Mouse (Mus musculus) neural tube, embryonic 14.5 days (tissue): ENCODE data around the gene Znfx1. TPM values are rescaled to one million over a fixed set of nuclear protein-coding genes. Genes with fewer than 3 reads are reported as not detected.

ENCODE experiments used
- ATAC-seq: fragments of 200-750 bp; cut with Nextera tagmentation; 2 replicates; pipeline ENCODE4 v1.8.0; 2017; ENCODE audit warnings: low read depth, mild to moderate bottlenecking, moderate TSS enrichment, moderate library complexity
- H3K27ac ChIP-seq: fragments of 300-500 bp; sonication (generic); 2 replicates; pipeline ENCODE4 v1.5.1; 2014; ENCODE audit warnings: low read depth, mild to moderate bottlenecking, control low read depth, low read length, moderate library complexity, mixed read lengths
- H3K27me3 ChIP-seq: fragments of 300-500 bp; sonication (generic); 2 replicates; pipeline ENCODE4 v1.6.1; 2014; ENCODE audit warnings: low read length; ENCODE audit not compliant: control insufficient read depth, insufficient read depth
- H3K36me3 ChIP-seq: fragments of 300-500 bp; sonication (generic); 2 replicates; pipeline ENCODE4 v1.6.1; 2014; ENCODE audit warnings: low read length, mixed read lengths; ENCODE audit not compliant: control insufficient read depth, insufficient read depth
- H3K4me1 ChIP-seq: fragments of 300-500 bp; sonication (generic); 2 replicates; pipeline ENCODE4 v1.6.1; 2014; ENCODE audit warnings: low read length; ENCODE audit not compliant: control insufficient read depth, insufficient read depth
- H3K4me2 ChIP-seq: fragments of 300-500 bp; sonication (generic); 2 replicates; pipeline ENCODE4 v1.6.1; 2014; ENCODE audit warnings: mild to moderate bottlenecking, low read depth, low read length, control low read depth
- H3K4me3 ChIP-seq: fragments of 300-500 bp; sonication (generic); 2 replicates; pipeline ENCODE4 v1.5.1; 2014; ENCODE audit warnings: low read depth, low read length, control low read depth, mixed read lengths
- H3K9ac ChIP-seq: fragments of 300-500 bp; sonication (generic); replicated peaks from 2 replicates; pipeline ENCODE4 v1.6.1; 2014; ENCODE audit warnings: low read depth, mild to moderate bottlenecking, control low read depth, low read length, mixed read lengths
- H3K9me3 ChIP-seq: fragments of 300-500 bp; sonication (generic); 2 replicates; pipeline ENCODE4 v1.6.1; 2016; ENCODE audit warnings: low read length; ENCODE audit not compliant: control insufficient read depth
- WGBS: fragments of 180-500 bp; shearing (Covaris S2); extraction: QIAGEN DNeasy Blood & Tissue Kit; methylation state at CpG from one replicate; pipeline ENCODE4 v1.1.7; 2014; 5-methylcytosine and 5-hydroxymethylcytosine counted together
- polyA plus RNA-seq: library from polyadenylated mRNA; unstranded; fragments of >200 nt; fragmentation: Nextera tagmentation; extraction: Ambion mirVana; gene quantifications from 2 replicates; pipeline ENCODE4 v1.2.1, GENCODE M21; 2014

The Znfx1 gene
- polyA plus RNA-seq, 1 experiment from 2014 or later: 8.3 TPM

DNA sequence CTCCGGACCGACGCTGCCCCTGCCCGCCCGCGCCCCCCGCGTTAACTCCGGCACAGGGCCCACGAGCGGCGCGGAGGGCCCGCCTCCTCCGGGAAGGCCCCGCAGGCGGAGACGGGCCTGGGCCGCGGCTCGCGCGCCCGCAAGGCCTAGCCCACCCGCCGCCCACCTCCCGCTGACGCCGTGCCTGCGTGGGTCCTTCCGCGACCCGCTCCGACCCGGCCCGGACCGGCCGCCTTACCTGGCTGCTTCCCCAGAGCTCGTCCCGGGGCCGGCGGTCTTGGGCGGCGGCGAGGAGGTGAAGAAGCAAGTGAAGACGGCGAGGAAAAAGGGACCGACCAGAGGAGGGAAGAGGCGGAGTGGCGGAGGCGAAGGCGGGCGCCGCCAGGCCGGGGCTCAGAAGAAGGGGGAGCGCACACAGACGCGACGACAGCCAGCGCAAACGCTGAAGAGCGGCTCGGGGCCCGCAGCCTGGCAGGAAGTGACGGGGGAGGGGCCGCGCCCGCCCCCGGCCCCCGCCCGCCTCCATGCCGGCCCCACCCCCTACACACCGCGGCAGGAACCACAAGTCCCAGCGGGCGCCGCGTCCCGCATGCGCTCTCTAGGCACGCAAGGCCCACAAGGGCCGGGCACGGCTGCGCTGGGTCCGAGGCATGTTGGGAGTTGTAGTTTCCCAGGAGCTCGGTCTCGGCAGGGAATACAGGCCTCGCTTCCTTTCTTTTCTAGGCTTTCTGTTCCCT lies 66.9 kb downstream of the Znfx1 start, which contains the start of gene Stau1:
TSS of gene Stau1 (minus strand) at position 504 of the 737 bp plus-strand sequence.
- Histone ChIP-seq H3K4me1 (peaks cover 32% of the 10 kb centered on the region), H3K36me3 (no peaks in the 10 kb centered on the region), H3K4me2 (peak within 1 kb of the TSS; percentile 82), H3K9me3 (no peaks in the 10 kb centered on the region), H3K27me3 (no peaks in the 10 kb centered on the region), H3K9ac (peak within 1 kb of the TSS; percentile 98), H3K4me3 (peak within 1 kb of the TSS; percentile 96), H3K27ac (peak within 1 kb of the TSS; percentile 98)
- peak; percentile 99 for ATAC-seq
- WGBS: under 1% methylated on average over 68 of the region's 88 CpGs

DNA sequence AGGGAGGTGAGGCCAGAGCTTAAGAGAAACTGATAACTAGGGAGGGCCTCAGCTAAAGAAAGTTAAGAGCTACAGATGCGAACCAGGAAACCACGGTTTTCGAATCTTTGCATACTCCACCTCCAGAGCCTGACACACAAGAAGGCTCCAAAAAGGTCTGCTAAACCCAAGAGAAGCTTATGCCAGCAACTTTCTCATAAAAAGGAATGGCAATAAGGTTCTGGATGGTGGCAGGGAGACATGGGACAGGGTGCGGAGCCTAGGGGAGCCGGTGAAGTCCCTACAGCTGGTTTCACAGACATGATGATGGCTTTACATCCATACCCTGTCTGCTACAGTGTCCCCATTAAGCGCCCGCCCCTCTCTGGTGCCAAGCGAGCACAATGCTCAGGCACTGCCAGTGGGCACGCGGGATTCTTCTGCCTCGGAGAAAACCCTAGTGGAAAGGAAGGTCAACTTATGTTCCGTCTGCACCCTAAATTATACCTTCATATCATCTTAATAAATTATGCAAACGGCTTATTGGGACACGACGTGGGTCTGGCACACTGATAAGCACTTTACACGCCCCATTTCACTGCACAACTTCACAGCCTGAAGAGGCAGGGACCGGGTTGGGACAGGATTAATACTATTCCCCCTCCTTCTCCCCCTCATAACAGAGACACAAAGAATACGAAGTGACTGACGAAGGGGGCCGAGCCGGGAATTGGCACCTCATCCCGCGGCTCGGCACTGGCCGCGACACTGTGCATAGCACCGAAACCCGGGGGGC lies 67.6 kb downstream of the Znfx1 start:
- Histone ChIP-seq H3K27ac (peak overlapping the region; percentile 98), H3K4me2 (peak overlapping the region; percentile 82), H3K9me3 (no peaks in the 10 kb centered on the region), H3K9ac (peak overlapping the region; percentile 98), H3K4me3 (peak overlapping the region; percentile 96), H3K4me1 (peaks cover 32% of the 10 kb centered on the region), H3K27me3 (no peaks in the 10 kb centered on the region), H3K36me3 (no peaks in the 10 kb centered on the region)
- 4% methylated on average over 28 of the region's 28 CpGs for WGBS
- ATAC-seq: peak; percentile 36

DNA sequence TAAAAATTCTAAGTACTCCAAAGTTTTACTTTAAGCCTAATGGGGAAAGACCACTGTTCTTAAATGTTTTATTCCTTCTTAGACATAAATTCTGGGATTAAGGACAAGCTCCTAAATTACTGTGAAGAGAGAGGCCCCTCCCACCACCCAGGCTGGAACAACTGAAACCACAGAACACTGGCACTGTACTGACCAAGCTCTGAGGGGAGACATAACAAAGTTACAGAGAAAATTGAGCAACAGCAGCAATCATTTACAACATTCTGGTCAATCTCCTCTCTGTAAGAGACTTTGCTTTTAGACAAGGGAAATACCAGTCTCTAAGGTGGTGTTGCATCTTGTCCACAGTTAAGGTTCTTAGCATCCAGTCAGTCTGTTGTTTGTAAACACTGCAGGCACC lies 70.9 kb downstream of the Znfx1 start:
- no peak overlapping the region for H3K27ac ChIP-seq
- no peak overlapping the region for H3K9ac ChIP-seq
- ATAC-seq: no peak
- no peak overlapping the region for H3K4me2 ChIP-seq
- no peaks in the 10 kb centered on the region for H3K36me3 ChIP-seq
- no peaks in the 10 kb centered on the region for H3K27me3 ChIP-seq
- H3K9me3 ChIP-seq: no peaks in the 10 kb centered on the region
- no peak overlapping the region for H3K4me3 ChIP-seq
- peaks cover 32% of the 10 kb centered on the region for H3K4me1 ChIP-seq

DNA sequence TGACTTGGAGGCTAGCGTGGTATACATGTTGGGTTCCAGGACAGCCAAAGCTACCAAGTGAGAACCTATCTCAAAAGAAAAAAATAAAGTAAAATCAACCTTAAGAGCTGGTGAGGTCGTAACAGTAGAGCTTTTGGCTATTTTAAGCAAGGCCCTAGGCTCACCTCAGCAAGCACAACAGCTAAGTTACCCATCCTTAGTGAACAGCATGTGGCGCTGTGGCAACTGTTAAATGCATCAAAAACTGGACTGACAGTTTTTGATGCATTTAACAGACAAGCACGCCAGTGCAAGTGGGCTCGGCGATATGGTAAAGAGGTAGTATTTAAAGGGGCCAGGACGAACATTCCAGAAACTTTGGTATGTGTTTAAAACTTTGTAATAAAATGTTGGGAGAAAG lies 72.0 kb downstream of the Znfx1 start:
- ATAC-seq: no peak
- H3K27ac ChIP-seq: no peak overlapping the region
- no peaks in the 10 kb centered on the region for H3K36me3 ChIP-seq
- H3K4me2 ChIP-seq: no peak overlapping the region
- no peaks in the 10 kb centered on the region for H3K9me3 ChIP-seq
- peaks cover 28% of the 10 kb centered on the region for H3K4me1 ChIP-seq
- WGBS: 91% methylated on average over 7 of the region's 7 CpGs
- H3K9ac ChIP-seq: no peak overlapping the region
- no peaks in the 10 kb centered on the region for H3K27me3 ChIP-seq
- H3K4me3 ChIP-seq: no peak overlapping the region

Other genes starting within 250 kb of the Znfx1 start
- 117 and 121 TPM in 2 replicates for gene Cse1l, start 157.0 kb downstream of the Znfx1 start, polyA plus RNA-seq
- 104 and 112 TPM in 2 replicates for gene Stau1, start 66.7 kb downstream of the Znfx1 start, polyA plus RNA-seq
- 28.8 and 33.9 TPM in 2 replicates for gene Ddx27, start 47.8 kb downstream of the Znfx1 start, polyA plus RNA-seq
- 4.9 and 5.4 TPM in 2 replicates for gene Kcnb1, start 127.1 kb upstream of the Znfx1 start, polyA plus RNA-seq
- gene Ptgis, start 177.6 kb upstream of the Znfx1 start, polyA plus RNA-seq: 1.9 and 5.9 TPM in 2 replicates